Mouse (Mus musculus): ENCODE results near the gene Ddhd1. TPM values are rescaled to one million over a fixed set of nuclear protein-coding genes. Genes with fewer than 3 reads are reported as not detected.

Gene Ddhd1
- 10 to 100 TPM; 10.9 to 20.3 (median 13.7) TPM for polyA plus RNA-seq (2017; shearing (Covaris generic))

- peak; percentile 84 for ATAC-seq
Measured at GRCm38 (mm10) chr14:45657641-45658611, at the start of gene Ddhd1. TSS of gene Ddhd1 (minus strand) at chr14:45658143.

- no peak for ATAC-seq
Measured at GRCm38 (mm10) chr14:45707176-45707910, 49.4 kb upstream of the Ddhd1 start.

GRCm38 (mm10) chr14:45700031-45700572 is 42.2 kb upstream of the Ddhd1 start:
- no peak for ATAC-seq

- ATAC-seq = no peak
Measured at GRCm38 (mm10) chr14:45698867-45699266, 40.9 kb upstream of the Ddhd1 start.

- ATAC-seq = no peak
Measured at GRCm38 (mm10) chr14:45696098-45696497, 38.2 kb upstream of the Ddhd1 start.

GRCm38 (mm10) chr14:45693891-45694290 is 35.9 kb upstream of the Ddhd1 start:
- ATAC-seq = no peak

- ATAC-seq = peak; percentile 58
Measured at GRCm38 (mm10) chr14:45690520-45691246, 32.7 kb upstream of the Ddhd1 start.

GRCm38 (mm10) chr14:45685313-45685712 is 27.4 kb upstream of the Ddhd1 start:
- no peak for ATAC-seq

- ATAC-seq = no peak
Measured at GRCm38 (mm10) chr14:45676722-45677121, 18.8 kb upstream of the Ddhd1 start.

- ATAC-seq = no peak
Measured at GRCm38 (mm10) chr14:45668325-45668724, 10.4 kb upstream of the Ddhd1 start.

- ATAC-seq = no peak
Measured at GRCm38 (mm10) chr14:45667231-45667630, 9.3 kb upstream of the Ddhd1 start.

- no peak for ATAC-seq
Measured at GRCm38 (mm10) chr14:45661575-45661974, 3.6 kb upstream of the Ddhd1 start.

GRCm38 (mm10) chr14:45660315-45660714 is 2.4 kb upstream of the Ddhd1 start:
- ATAC-seq = no peak

- ATAC-seq = peak; percentile 22
Measured at GRCm38 (mm10) chr14:45656831-45657640, 907 bp downstream of the Ddhd1 start.

- ATAC-seq = no peak
Measured at GRCm38 (mm10) chr14:45654876-45655416, 3.0 kb downstream of the Ddhd1 start.

- no peak for ATAC-seq
Measured at GRCm38 (mm10) chr14:45653756-45654155, 4.2 kb downstream of the Ddhd1 start.

GRCm38 (mm10) chr14:45648999-45649818 is 8.7 kb downstream of the Ddhd1 start:
- no peak for ATAC-seq

- no peak for ATAC-seq
Measured at GRCm38 (mm10) chr14:45648144-45648543, 9.8 kb downstream of the Ddhd1 start.

- ATAC-seq = no peak
Measured at GRCm38 (mm10) chr14:45647632-45648031, 10.3 kb downstream of the Ddhd1 start.

GRCm38 (mm10) chr14:45647175-45647574 is 10.8 kb downstream of the Ddhd1 start:
- no peak for ATAC-seq

All from inflammation-experienced regulatory T-cells, adult 6 months (primary cell).